Mouse (Mus musculus) gastrocnemius, postnatal 10 days (tissue): ENCODE data around the gene Aff1. TPM values are rescaled to one million over a fixed set of nuclear protein-coding genes. Genes with fewer than 3 reads are reported as not detected.

Source experiments
- DNase-seq: peaks from one replicate; pipeline ENCODE4 v3.0.0; 2021; ENCODE audit warnings: mixed read lengths
- total RNA-seq, 2 experiments: library from RNA; stranded (reverse); gene quantifications; 2 replicates each; pipeline ENCODE4 v1.2.3; 2021

Aff1 gene
- total RNA-seq, 2 experiments from 2014 or later = 30.0 to 31.5 TPM

DNA sequence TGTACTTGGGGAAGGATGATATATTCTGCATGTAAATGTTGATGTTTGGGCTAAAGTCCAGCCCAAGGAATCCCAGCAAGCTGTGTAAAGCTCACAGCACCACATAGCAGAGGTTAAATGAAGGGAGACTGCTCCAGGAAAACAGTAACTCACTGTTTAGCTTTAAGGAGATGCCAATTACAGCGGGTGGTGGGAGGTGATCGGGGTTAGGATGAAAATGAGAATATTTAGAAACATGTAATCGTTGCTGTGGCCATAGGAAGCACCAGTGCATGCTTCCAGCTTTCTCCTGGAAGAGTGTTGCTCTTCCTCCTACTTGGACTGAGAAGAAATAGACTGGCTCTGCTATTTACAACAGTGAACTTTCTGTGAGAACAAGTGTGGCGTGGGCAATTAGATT, 80.1 kb downstream of the Aff1 start:
- no peak for DNase-seq

DNA sequence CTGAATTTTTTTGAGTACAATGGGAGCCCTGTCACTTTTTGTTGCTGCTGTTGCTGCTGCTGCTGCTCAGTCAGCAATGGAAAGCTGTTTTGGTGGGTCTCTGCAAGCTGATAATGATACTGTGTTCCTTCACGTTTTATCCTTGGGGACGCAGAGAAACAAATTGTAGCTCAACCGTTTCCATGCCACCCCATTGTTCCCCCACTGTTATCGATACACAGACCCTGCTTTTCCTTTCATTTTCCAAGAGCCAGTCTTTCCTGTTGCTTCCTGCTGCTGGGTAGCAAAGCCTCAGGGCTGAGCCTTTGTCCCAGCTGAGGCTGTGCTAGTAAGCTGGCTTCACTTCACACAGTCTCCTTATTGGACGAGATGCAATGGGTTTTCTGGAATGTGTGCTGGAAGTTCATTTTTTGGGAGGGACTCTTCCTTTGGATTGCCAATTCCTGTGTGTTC, 81.0 kb downstream of the Aff1 start:
- no peak for DNase-seq

DNA sequence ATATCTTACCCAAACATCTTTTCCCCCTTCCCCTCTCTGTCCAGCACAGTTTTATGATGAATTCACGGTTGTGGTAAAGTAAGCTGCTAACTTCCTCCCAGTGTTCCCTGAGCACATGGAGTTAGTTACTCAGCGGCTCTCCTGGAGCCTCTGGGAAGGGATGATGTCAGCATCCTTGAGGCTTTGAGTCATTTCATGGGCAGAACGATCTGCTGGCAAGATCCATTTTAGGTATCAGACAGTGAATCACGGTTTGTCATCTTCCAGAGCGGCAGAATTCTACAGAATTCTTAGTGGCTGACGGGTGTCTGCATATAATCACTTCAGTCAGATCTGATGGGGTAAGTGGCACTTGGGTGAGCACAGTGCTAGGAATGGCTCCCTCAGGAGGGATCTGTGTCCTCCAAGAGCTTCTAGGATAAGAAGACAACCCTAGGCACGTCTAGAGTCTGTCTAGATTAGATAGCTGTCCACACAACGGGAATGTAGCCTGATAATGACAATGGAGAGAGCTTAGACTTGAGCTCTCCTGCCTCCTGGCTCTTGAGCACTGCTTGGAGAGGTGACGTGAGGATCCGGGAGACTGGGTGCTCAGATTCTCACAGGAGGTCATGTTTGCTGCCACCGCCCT, 82.6 kb downstream of the Aff1 start:
- DNase-seq = no peak

DNA sequence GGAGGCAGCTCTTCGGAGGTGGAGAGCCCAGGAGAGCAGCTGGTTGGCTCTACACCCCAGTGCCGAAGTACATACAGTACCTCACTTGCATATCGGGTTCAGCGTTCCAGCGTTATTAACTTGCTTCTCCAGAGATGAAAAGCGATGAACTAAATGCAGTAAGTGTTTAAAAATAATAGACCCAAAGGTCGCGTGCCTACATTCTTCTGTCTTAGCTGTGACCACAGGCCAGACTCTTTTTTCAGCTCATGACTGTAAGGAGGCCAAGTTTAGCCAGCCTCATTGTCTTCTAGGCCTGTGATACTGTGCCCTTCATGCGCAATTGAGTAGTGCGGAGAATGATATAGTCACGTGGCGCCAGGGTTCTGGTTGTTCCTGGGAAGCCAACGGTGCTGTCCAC, 83.3 kb downstream of the Aff1 start:
- DNase-seq = no peak

DNA sequence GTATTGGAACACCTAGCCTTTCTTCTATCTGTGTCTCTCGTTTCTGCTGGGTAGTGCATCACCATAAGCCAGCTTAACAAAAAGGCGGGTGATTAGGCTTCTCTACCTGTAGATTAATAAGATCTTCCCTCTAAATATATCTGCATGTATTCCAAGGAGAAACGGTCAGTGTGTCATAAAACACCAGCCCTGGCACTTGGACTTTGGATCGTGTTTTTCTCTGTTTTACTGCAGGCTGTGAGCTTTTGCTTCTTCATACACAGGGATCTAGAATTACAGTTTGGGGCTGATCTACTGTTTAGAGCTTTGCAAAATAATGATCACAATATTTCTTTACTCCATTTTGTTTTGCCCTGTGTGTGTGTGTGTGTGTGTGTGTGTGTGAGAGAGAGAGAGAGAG, 84.7 kb downstream of the Aff1 start:
- no peak for DNase-seq

DNA sequence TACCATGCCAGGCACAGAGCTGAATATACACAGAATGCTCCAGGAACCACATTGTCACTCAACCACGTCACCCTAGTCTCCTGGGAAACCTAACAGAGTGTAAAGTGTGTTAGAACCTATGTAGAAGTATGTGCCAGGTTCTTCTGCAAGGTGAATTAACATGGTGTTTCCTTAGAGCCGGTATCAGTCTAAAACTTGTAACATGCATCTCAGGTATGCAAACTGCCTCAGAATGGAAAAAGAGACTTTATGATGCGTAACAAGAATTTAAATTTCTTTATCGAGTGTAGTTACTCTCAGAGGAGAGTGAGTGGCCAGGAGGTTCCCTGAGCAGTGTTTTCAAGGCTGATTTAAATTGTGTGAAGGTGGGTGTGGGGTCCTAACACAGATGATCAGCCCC, 85.3 kb downstream of the Aff1 start:
- DNase-seq = no peak

DNA sequence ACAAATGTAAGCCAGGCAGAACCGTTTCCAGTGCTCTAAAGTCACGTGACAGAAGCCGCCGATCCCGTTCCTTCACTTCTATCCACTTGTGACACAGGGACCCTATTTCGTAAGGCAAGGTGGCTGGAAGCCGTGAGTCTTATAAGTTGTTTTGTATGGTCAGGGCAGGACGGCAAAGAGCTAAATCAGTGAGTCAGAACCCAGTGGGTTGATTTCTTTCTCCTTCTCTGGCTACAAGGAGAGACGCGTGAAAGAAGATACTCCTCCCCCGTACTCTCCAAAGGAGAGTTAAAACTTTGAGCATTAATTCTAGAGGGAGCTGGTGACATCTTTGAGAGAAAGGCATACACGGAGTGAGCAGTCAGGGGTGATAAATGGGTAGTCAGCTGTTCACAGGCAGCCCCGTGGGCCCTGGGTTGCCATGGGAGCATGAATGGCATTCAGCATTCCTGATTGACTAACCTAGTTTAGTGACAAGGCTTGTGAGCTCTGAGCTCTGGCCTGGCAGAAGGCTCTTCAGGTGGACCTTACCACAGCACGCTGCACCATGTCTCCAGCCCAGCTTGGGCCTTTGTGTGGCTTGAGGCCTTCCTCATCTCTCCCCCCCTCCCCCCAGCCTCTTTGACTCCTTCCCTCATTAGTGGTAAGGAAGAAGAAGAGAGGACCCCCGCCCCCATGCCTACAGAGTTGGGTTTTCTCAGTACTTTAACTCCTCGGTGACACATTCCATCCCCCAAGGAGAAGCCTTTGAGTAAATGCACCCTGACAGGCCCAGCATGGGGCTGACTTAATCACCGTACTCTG, 86.3 kb downstream of the Aff1 start:
- no peak for DNase-seq

DNA sequence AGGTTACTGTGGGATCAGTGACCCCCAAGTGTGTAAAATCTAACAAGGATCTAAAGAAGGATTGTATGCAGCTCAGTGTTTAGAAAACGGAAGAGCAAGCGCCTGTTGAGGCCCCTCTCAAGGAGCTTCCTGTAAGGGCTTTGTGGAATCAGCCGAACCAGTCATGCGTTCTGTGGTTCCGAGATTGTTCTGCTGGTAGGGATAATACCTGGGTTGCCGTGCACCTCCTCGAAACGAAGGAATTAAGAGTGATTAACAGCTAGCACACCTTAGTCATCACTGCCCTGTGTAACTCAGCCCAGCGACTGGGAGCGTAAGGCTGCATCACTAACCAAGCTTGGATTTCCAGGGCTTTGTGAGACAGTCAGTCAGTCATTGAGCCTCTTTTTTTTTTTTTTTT, 87.7 kb downstream of the Aff1 start:
- no peak for DNase-seq

DNA sequence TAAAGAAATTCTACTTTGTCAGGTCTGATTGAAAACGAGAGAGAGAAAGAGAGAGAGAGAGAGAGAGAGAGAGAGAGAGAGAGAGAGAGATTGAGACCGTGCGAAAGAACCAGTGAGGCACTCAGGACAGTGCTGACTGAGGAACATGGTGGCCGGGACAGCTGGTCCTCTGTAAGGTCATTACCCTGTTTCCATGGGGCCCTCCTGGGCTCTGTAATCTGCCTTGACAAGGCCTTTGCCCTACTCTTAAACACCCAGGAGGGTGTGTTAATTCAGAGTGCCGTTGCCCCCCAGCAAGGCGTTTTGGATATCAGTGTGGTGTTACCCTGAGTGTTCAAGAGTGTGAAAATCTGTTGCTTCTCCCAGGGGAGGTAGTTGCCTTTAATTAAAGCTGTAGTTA, 88.1 kb downstream of the Aff1 start:
- DNase-seq = no peak

DNA sequence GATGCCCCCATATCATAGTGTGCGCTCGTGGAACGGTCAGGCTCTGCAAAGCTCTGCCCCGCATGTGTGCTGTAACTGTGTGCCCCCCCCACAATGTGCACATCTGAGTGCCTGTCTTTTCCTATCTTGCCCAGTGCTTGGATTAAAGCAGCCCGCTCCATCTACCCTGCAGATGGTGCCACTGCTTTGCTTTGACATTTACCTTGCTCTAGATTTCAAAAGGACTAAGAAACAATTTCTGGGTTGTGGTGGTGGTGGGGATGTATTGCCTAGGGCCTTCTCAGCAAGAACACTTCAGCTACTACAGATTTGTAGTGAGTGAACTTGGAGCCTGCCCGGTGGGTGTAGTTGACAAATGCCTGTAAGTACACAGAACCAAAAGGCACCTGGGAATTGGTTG, 88.7 kb downstream of the Aff1 start:
- peak; percentile 41 for DNase-seq

DNA sequence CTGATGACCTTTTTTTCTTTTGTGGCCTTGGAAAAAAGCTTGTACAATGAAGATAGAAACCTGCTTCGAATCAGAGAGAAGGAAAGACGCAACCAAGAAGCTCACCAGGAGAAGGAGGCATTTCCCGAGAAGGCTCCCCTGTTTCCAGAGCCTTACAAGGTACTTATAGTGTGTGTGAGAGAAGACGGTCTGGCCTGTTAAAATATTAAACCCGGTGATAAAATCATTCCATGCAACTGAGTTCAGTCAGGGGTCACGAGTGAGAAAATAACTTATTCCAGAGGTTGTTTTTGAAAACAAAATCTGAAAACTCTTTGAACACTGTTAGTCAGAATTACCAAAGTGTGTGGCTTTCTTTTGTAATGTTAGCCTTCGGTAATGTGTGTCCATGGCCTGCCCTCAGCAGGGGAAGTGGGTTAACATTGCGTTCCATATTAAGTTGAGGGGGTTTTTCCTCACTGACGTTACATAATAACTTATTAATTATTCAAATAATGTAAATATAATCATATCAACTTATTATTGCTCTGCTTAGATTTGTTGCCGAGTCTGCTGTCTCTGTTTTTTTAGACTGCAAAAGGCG, 91.0 kb downstream of the Aff1 start:
- no peak for DNase-seq

DNA sequence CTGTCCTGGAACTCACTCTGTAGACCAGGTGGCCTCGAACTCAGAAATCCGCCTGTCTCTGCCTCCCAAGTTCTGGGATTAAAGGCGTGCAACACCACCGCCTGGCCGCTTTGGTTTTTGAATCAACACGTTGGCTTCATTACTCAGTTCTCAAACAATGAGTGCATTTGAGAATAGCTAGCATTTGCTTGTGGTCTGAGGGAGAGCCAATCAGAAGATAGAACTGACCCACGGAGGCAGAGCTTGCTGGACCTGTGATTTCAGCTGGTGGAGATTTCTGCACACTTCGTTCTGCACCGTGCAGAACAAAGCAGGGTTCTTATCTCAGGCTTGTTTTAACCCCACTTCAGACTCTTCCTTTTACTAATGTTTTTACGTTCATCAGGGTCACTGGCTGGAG, 93.9 kb downstream of the Aff1 start:
- no peak for DNase-seq

DNA sequence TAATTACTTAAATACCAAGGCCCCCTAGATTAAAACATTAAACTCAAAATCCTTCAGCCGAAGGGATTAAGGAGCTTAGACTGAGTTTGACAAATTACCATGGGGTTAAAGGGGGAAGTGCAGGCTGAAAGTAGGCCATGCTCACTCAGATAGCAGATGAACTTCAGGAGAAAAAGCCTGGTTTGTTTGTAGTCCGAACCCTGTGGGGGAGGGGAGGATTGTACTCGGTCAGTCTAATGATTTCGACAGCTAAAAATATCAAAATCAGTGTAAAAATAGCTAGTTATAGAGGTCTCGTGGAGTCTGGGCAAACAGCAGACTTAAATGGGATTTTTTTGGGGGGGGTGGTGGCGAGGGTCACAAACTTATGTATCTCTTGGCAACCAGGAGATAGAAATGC, 96.3 kb downstream of the Aff1 start:
- DNase-seq = no peak

DNA sequence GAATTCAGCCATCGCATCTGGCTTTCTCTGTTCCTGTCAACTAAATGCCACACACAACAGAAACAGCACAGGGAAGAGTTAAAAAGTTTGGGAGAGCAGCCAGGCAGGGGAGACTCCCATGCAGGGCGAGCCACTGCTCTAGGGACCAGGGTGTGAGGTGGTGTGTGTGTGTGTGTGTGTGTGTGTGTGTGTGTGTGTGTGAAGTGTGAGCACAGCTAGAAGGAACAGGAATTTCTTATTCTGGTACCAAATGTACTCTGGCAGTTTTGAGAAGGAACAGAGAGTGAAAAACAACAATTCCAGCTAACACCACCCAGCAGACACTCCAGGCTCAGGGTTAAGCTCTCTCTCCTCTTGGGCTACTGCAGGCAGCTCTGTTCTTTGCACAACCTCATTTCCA, 96.8 kb downstream of the Aff1 start:
- DNase-seq = peak; percentile 43

DNA sequence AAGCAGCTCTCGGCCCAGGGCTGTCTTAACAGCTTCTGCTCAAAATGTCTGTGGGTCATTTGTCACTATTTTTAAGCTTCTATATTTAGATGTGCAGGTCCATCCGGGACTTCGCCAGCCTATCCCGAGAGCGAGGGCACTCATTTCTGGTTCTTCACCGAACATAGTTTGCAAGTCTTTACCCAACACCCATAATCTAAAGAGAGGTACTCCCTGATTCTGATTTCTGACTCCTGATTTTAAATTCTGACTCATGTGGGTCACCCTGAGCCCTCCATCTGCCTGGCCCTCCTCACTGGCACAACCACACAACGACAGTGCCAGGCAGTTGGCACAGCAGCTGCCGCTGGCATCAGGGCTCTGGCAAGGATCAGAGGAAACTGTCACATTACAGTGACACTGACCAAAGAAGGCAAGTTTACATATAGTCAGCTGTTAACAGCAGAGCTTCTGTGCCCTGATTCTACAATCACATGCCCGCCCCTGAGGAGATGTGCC, 97.5 kb downstream of the Aff1 start:
- peak; percentile 71 for DNase-seq

DNA sequence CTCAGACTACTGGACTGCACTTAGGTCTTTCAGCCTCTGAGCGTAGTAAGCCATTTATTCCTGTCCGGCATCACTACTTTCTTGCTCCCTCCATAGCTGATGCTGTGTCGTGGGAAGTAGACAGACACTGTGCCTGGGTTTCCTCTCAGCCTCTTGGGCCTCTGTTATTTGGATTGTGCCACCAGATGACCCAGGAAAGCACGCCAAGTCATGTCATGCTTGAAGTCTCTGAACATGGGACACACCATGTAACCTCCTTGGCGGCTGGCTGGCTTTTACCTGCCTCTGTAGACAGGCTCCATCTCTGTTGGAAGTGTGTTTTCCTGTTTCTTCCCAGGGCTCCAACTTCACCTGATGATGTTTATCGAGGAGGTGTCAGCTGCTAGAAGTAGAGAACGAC, 99.6 kb downstream of the Aff1 start:
- DNase-seq = no peak

DNA sequence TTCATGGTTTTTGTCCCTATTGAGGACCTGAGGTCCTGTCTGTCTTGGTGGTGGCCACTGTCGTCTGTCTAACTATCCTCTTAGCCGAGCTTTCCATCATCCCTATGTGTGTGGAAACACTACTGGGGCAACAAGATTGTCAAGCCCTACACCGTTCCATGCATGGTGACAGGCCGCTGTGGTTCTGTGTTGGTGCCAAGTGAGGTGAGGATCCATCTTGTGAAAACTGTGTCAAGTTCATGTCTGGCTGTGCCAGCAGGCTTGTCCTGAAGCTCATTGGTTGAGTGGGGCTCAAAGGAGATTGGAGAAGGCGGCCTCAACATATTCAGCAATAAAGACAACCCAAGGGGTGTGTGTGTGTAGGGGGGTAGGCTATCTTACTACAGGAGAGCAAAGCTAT, 102.9 kb downstream of the Aff1 start:
- no peak for DNase-seq

DNA sequence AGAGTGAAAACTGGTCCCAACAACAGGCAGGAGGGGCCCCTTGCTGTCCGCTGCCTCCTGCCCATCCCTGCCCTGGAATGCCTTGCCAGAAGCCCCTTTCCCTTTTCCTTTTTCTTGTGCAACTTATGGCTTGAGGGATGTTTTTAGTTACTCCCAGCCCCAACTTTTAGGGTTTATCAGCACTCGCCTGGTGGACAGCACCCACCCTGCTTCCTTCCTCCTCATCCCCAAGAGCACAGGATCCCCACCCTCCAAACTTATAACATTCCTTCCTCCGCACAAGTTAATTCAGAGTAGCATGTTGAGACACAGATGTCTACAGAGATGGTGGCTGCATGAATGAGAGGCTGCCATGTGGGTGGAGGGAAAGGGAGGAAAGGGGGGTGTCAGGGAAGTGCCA, 103.9 kb downstream of the Aff1 start:
- no peak for DNase-seq

DNA sequence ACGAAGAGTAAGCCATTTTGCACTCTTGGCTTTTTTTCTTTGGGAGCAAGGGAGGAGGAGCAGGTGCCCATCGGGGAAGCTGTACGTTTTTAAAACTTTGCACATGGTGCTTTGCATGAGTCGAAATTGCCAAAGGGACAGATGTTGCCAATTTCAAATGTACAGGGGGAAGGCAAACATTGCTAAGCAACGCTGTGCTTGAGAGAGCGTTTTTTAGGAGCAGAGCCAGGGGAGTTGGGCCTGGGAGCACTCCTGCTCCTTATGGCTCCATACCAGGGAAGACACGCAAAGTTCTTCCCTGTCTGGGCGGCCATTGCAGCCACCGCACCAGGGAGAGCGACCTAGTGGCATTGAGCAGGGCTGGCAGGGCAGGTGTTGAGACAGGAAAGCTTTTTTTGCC, 105.6 kb downstream of the Aff1 start:
- no peak for DNase-seq

DNA sequence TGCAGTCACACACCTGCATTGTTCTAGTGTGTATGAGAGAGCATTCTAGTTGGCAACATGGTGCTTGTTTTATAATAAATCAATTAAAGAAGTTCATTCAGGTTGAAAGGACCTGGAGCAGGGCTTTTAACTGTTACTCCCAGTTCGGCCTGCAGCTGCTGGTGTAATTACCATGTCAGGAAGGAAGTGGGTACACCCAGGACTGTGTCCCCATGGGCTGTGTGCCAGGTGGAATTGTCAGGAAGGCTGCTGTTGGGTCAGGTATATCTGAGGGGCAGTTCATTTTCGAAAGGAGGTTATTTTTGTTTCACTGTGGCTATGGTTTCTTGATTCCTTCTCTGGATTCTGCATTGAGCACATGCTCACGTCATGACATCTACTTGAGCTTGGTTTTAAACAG, 107.3 kb downstream of the Aff1 start:
- no peak for DNase-seq

DNA sequence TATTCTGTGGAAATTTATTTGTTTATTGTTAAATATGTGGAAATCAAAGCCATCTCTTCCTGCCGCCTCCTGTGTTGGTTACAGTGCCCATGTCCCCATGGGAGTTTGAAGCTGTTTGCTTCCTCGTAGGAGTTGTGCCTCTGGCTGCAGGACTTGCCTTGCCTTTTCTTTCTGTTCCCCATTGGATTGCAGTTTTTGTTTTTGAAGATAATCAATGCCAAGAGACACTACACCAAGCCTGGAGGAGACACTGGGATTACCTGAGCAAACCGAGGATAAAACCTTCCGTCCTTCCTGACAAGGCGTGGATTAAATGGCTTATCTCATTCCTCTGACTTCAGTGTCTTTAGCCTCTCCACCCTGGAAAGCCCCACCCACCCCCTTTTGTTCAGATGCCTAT, 107.8 kb downstream of the Aff1 start:
- no peak for DNase-seq

DNA sequence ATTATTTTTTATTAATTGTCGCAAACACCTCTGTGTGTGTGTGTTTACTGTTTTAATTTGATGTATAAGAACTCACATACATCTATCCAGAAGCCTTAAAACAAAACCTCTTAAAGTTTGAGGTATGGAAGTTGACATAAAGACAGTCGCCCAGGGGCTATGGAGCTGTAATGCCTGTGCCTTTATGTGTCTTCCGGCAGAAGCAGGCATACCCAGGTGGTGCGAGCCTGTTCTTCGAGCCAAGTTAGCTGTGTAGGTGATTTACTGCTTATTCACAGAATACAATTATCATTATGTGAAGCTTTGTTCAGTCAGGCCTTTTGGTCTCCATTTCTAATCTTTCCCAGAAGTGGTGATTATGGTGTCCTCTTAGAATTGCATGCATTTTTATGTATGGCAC, 111.2 kb downstream of the Aff1 start:
- DNase-seq = no peak

DNA sequence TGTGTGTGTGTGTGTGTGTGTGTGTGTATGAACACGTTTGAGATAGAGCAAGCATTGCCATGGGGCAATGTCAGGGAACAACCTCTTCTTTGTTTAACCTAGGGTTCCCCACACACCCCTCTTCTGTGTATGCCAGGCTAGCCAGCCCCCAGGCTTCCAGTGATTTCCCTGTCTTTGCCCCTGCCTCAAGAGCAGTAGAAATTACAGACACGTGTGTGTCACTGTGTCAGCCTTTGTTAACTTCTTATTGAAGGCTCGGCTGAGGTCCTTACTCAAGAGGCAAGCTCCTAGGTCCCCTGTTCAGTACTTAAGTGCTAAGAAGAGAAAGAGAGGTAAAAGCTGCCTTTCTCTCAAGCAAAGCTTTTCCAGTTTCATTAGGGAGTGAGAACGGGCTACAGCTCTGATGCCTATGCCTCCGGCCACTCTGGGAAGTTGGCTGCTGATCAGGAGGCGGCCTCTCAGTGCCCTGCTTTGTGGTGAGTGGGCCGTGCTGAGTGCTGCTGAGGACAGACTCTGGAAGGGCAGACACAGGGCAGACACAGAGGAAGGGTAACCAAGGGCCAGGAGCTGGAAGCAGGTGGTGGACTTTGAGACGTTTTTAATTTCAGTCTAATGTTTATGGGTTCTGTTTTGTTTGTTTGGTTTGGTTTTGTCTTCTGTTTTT, 111.9 kb downstream of the Aff1 start:
- DNase-seq = peak; percentile 49
